Mouse (Mus musculus) kidney, postnatal 25 days (tissue): ENCODE results near the gene Tmco1.

ENCODE experiments used
- DNase-seq, 2 experiments: peaks; one replicate each; pipeline ENCODE4 v3.0.0; 2021; ENCODE audit warnings: mixed read lengths in 2 of 2

The Tmco1 gene

DNA sequence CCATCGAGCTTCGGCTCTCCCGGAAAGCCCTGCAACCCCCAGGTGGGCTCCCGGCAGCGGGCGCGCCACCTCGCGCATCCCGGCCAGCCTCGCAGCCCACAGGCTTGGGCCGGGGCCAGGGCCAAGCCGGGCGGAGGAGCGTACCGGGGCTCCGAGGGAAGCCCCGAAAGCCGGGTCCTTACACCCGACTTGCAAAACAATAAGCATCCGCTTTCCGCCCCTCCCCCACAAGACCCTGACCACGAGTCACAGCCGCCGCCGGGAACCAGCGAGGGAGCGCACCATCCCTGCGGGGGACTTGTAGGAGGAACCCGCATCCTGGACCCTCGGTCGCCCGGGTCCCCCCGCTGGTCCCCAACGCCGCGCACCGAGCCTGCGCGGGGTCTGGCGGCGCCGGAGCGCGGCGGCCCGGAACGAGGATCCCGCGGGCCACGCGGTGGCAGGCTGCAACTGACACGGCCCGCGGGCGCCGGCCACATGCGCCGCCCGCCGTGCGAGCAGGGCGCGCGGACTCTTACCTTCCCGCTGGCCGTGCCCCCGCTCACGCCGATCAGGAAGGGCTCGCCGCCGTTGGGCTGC lies 23.8 kb upstream of the Tmco1 start:
- DNase-seq = peak; percentile 53 to 68

DNA sequence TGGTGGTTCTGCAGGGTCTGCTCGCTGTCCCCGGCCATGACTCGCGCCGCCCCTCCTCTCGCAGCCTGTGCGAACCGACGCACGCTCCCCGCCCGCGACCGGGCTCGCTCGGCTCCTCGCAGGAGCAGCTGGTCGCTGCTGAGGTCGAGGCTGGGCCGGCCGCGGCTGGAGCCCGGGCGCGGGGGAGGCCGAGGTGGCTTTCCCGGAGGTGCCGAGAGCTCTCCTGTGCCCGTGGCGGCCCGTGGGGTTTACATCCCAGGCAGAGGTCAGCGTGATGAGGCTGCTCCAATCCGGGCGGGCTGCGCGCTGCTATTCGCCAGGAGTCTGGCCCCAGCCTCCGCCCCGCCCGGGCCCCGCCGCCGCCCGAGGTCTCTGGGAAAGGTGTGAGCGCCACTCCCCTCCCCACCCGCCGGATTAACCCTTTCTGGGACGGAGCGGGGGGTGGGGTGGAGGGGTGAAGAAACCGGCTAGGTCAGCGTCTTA lies 23.3 kb upstream of the Tmco1 start:
- DNase-seq = peak; percentile 87 to 96

DNA sequence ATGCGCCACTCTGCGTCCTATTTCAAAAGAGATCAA lies 23.0 kb upstream of the Tmco1 start, which contains the start of gene Uck2:
Gene Uck2, minus strand, starts transcription at position 1 of the 36 bp plus-strand sequence.
- DNase-seq = no peak

DNA sequence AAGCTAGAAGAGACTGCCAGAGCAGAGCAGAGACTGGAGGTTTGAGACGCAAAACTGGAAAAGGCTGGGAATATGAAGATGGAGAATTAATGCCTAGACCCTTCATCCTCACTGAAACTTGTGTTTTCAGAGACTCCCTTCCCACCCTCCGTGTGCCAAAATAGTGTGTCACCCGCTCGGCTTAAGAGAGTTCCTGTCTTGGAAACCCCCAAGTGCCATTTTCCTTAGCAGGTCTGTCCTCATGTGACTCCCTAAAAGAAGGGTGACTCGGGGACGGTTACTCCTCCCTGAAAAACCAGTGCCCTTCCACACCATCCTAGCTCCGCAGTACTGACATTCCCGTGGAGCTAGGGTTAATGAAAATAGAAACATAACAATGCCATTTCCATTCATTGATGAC lies 22.8 kb upstream of the Tmco1 start:
- DNase-seq = no peak

DNA sequence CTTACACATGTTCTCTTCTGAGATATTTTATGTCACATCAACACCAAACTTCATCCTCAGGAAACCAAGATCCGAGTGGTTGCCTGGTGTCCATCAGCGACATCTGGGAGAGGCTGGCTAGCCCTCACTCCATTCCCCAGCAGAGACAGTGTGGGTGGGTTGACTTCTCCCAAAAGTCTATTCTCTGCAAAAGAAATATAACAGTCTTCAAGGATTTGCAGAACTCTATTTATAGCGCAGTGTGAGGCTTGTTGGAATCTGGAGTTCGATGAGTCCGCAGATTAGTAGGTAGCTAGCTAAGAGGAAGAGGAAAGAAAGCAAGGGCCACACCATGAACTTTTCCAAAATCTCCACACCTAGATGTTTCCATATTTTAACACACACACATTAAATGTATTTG lies 21.0 kb upstream of the Tmco1 start:
- DNase-seq = no peak

DNA sequence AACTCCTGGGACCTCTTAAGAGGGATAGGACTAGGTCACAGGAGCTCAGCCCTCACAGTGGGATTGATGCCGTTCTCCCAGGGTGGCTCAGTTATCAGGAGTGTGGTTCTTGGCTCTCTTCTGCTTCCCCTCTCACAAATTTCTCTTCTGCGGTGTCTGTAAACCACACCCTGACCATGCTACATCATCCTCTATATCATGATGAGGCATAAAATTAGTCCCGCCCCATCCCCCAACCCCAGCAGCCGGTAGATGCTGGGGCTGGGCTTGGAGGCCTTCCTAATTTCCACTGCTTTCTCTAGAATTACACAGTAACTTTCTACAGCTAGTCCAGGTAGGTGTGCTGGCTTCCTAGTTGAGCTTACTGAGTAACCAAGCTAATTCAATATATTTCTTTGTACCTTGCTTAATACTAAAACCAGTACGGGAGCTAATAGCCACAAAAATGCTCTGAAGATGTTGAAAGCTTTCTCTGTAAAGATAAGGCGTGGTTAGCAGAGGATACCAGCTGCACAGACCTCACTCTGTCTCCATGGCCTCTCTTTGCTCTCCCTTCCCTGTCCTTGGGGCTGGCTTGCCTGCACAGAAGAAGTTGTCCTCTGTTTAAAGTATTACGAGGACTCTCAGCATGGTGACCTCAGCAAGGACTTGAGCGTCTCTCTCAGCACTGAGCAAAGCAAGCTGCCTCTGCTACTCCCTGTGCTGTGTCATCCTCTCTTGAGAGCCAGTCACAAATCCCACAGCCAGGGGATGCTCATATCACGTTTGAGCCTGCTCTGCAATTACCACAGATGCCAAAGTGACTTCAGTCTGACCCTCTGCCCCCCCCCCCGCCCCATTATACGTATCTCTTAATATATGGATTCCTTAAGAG lies 19.3 kb upstream of the Tmco1 start:
- no peak for DNase-seq

DNA sequence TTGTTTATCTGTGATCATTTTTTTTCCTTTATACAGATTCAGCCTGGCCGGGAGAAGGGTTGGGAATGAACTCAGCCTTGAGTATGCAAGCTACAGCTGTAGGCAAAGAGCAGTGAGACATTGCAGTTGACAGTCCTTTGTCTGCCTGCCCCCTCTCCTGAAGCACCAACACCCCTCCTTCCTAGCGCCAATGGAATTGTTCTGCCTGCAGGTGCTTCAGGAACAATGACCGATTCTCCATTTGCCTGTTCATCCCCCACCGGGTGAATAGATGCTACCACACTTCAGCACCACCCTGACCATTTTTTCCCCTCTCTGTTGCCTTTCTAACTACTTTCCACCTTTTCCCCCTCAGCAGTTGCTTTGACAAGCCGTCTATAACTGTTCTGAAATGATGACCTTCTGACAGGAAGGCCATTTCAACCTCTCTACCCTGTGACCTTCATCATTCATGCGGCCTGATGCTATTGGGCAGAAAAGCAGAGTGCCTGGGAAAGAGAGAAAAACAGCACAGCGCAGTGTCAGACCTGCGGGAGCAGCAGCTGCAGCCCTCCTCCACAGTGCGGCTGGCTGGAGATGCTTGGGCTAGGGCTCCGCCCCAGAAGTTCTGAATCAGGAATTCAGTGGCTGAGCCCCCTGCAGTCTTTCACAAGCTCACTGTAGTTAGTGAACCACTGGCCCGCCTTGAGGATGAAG lies 18.5 kb upstream of the Tmco1 start:
- no peak for DNase-seq

DNA sequence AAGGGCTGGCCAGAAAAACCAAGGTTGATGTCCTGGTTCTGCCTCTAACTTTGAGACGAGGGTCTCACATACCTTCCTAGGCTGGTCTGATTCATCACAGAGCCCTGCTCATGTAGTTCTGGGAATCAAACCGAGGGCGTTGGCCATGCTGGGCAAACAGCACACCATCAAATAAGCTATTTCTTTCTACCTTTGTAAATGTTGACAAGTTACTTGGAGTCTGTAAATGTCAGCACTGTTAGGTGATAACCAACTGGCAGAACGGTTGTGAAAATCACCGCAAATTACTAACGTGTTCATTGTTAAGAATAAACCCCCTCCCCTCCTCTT lies 17.9 kb upstream of the Tmco1 start:
- DNase-seq = no peak

DNA sequence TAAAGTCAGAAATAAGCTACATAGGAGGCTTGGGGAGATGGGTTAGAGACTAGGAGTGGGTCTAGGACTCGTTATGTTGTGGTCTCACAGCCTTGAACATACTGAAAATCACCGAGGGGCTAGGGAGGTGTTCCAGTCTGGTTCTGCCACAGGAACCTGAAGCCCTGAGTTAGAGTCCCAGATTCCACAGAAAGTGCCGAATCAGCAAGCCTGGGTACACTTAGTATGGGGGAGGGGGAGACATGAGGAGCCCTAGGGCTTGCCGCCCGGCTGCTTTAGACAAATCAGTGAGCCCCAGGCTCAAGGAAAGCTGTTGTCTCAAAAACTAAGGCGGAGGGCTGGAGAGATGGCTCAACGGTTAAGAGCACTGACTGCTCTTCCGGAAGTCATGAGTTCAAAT lies 16.6 kb upstream of the Tmco1 start:
- DNase-seq = no peak

DNA sequence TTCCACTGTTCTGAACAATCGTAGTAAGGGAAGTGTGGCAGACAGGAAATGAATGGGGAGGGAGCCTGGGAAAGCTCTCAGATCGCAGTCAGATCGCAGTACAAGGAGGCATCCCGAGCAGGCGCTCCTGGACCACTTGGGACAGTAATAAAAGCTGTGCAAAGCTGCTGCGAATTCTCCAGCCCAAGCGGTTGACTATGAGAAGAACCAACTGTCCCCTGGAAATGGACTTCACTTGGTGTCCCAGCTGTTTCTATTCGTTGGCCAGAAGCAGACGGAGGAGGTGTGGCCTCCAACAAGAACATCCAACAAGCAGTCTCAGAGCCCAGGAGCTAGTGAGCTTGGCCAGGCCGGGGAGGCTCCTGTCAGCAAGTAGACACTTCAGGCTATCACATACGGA lies 15.7 kb upstream of the Tmco1 start:
- peak; percentile 32 to 65 for DNase-seq

DNA sequence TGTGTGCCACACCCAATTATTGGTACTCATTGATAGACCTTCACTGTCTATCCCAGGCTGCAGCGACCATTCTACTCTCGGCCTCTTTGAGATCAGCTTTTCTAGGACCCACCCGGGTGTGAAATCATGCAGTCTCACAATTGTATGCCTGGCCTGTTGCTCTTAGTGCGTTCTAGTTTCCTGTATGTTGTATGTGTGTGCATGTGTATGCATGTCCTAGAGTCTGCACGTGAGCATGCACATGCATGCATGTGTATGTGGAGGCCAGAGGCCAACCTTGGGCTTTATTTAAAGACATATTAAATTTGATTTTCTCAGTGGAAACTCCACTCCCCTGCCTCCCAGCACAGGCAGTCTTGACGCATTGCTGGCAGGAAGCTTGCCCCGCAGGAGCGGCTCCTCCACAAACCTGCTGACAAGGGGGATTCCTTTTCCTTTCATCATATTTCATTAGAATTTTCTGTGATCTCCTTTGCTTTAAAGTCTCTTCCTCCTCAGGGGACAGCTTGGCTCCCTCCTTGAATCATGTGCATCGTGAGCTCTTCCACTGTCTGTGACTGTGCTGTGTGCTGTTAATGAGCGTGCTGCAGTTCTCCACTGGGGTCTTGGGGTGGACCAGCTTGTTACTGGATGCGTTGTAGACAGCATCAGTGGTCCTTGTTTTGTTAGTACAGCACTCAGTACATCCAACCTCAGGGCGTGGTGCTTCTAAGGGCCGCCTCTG lies 12.3 kb upstream of the Tmco1 start:
- DNase-seq = no peak

DNA sequence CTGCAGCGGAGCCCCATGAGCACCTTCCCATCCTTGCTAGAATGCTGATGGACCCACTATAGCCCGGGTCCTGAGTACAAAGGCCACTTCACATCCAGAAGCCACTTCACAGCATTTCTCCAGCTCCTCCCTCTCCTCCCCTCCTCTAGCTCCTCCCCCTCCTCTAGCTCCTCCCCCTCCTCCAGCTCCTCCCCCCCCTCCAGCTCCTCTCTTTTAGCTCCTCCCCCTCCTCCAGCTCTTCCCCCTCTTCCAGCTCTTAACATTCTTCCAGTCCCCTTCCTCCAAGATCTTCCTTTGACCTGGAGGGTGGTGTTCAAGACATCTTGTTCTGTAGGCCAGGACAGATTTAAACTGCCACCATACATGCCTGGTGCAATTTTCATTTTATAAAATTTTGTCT lies 8.1 kb upstream of the Tmco1 start:
- no peak for DNase-seq

DNA sequence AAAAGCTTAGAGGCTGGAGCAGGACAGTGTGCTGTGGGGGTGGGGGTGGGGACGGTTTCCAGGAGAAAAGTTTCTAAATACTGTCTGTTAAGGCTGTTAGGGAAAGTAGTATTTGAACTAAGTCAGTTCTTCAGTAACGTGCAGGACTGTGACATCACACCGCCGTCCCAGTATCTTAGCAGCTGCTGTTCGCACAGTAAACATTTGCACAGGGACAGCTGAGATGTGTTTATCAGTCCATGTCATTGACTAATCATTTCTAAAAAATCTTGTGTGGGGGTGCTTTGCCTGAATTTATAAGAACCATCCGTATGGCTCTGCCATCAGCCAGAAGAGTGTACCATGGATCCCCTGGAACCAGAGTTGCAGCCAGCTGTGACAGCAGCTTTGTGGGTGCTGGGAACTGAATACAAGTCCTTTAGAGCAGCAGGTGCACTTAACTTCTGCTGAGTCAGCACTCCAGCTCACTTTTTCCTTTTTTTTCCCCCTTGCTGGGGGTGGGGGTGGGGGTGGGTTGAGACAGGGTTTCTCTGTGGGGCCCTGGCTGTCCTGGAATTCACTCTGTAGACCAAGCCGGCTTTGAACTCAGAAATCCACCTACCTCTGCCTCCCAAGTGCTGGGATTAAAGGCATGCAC lies 2.6 kb upstream of the Tmco1 start:
- no peak for DNase-seq

DNA sequence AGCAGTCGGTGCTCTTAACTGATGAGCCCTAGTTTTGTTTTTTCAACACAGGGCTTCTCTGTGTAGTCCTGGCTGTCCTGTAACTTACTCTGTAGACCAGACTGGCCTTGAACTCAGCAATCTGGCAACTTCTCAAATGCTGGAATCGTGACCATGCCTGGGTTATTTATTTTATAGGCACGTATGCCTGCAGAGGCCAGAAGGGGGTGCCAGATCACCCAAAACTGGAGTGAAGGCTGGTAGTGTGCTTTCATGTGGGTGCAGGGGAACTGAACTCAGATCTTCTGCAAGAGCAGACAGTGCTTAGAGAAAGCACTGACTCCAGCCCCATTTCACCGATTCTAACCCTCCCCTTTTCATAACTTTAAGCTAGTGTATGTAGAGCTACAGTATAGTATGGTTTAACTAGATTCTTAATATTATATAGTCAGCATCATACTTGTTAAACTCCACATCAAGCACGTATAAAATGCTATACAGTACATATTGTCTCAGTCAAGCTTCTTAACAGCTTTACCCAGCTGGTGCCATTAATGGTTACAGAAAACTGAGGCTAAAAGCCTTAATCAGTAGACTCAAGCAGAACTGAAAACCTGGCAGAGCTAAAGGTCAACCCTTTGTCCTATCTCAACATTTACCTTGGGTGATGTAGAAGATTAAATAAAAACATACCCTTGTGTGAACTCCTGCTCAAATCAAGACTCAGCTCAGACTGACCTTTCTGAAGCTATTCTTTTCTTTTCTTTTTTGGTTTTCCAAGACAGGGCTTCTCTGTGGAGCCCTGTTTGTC lies 1.5 kb upstream of the Tmco1 start:
- DNase-seq = peak; percentile 58 to 60

DNA sequence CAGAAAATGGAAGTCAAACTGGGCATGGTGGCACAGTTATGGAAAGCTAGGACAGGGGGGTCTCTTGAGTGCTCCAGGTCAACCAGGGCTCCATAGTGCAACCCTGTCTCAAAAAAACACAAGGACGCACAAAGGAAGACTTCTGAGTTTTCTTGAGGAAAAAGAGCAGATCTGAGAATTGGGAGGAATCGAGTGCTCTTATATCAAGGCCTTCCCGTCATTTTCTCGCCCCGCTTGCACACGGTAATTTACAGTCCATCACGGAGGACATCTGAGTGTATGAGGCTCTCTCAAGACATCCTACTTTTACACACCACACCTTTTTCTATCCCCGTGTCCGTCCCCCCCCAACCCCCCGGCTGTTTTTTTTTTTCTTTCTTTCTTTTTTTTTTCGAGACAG lies 504 bp upstream of the Tmco1 start:
- no peak for DNase-seq

DNA sequence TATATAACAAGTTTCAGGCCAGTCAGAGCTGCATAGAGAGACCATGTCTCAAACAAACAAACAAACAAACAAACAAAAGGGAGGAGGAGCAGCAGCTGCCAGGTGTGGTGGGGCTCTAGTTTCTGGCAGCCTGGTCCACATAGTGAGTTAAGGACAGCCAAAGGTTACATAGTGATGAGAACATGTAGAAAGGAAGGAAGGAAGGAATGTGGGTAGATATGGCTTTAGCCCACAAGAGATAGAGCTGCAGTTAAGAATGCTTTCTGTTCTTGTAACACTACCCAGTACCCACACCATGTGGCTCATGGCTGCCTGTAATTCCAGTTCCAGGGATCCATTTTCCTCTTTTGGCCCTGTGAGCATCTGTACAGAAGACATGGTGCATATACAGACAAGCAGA lies 4.2 kb downstream of the Tmco1 start:
- DNase-seq = no peak

DNA sequence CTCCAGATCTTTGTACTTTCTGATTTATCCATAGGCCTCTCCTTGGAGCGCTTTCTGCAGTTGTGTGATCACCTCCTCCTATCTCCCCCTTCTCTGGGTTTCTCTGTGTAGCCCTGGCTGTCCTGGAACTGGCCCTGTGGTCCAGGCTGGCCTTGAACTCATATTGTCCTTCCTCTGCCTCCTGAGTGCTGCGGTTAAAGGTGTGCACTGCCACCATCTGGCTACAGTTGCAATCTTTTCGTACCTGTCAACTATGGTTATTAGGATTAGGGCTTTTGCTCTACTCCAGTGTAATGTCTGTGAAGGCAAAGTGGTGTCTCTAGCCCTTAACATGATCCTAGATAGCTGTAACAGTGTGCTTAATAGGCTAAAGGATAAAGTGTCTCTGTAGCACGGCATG lies 5.0 kb downstream of the Tmco1 start:
- DNase-seq = no peak

DNA sequence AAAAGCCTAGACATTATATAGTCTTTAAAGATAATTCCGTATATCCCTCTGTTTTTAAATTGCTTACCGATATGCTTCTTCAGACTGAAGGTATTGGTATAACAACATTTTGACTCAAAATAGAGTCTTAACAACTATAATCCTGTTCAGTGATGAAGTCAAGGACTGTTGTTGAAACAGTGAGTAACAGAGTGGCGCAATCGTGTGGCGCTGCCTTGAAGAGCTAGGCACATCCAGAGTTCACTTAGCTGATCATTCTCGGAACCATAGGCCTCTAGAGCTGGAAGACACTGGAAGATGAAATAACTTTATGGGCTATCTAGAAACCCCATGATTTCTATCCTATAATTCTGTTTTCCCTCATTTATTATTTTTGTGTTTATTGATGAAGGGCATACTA lies 13.5 kb downstream of the Tmco1 start:
- DNase-seq = no peak

DNA sequence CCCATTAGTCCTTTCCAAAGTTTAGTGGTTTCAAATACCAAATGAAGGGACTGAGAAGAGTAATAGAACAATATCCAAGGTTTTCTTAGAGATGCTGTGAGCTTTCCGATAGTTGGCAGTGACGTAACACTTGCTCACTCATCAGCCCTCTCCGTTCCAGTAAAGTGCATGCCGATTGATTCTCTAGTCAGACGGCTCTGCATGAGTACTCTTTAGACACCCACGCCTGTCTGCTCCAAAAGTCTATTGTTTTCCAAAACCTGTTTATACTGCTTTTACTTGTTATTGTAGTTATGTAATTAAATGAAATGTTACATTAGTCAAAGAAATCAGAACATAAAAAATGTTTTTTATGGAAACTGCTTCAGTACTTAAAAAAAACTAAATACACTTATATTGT lies 20.6 kb downstream of the Tmco1 start:
- DNase-seq = no peak

DNA sequence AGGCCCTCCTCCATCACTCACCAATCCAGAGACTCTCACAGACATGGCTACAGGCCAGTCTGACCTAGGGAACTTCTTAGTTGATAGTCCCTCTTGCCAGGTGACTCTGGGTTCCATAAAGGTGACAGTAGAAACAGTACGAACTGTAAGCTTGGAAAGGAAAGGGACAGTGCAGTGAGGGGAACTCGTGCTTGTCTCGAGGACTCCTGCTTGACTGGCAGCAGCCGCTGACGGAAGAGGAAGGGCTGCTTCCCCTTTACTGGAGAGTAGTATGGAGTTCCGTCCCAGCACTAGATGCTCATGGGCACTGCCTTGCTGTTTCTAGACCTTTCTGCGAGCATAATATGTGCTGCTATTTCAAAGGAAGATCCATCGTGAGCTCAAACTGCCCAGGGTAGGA lies 22.9 kb downstream of the Tmco1 start:
- no peak for DNase-seq

DNA sequence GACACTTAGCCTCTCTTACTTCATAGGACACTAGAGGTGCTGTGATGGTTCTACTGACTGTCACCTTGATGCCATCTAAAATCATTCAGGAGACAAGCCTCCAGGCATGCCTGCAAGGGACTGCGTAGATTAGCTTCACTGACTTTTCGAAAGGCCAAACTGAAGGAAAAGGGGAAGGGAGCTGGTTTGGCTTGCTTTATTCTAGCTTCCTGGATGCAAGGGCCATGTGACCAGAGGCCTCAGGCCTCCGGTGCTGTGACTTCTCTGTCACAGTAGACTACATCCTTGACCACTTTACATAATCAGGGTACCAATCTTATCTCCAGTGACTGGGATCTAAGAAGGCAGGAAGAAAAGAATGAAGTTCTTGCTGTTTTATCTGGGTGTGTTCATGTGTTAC lies 28.2 kb downstream of the Tmco1 start:
- no peak for DNase-seq

DNA sequence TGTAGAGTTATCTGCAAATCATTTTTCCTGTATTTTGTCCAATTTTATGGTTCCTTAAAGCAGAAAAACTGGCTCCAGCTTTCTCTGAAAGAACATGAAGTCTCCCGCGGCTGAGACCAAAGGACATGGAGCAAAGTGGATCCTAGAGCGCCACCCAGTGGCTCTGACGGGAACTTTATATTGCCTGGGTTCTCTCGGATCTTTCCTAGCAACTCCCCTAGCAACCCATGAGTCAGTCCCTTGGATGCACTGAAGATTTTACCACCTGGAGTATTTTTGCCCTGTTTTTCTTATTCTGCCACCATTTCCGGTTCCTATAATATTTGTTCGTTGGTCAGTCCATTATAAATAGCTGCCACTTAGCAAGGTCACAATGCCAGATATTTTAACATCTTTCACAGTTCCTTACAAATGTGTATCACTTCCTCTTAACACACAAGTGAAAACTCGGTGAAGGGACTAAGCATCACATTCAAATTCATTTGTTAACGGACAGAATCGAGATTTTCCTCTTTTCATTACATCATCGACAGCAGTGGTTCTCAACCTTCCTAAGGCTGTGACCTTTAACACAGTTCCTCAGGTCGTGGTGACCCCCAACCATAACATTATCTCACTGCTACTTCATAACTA lies 29.4 kb downstream of the Tmco1 start:
- peak; percentile 79 to 89 for DNase-seq
